Mouse (Mus musculus) gastrocnemius, adult 2 months (tissue): ENCODE measurements at regions not wholly inside any gene's neighbourhood (a gene's known extent, or its start where the extent isn't known, plus 50 kb on each side); places are given as distances from the start of the nearest gene placed in this dataset.

Experiments used
- DNase-seq: peaks from one replicate; pipeline ENCODE4 v3.0.0; 2022
- H3K27ac ChIP-seq: fragments of 200-600 bp; 2 replicates; pipeline ENCODE4 v1.8.1; 2022; ENCODE audit warnings: mild to moderate bottlenecking
- H3K4me3 ChIP-seq: fragments of 200-600 bp; 2 replicates; pipeline ENCODE4 v1.8.1; 2022; ENCODE audit warnings: mild to moderate bottlenecking, moderate library complexity
- CTCF ChIP-seq: fragments of 200-600 bp; IDR thresholded peaks from 2 replicates; pipeline ENCODE4 v1.8.1; 2022; ENCODE audit warnings: antibody characterized with exemption, mild to moderate bottlenecking, moderate library complexity
- intact Hi-C: fragments of 180-260 bp; cut with DNase I; formaldehyde crosslinking; loops from one replicate; pipeline ENCODE4 v1.15.1; 2025

DNA sequence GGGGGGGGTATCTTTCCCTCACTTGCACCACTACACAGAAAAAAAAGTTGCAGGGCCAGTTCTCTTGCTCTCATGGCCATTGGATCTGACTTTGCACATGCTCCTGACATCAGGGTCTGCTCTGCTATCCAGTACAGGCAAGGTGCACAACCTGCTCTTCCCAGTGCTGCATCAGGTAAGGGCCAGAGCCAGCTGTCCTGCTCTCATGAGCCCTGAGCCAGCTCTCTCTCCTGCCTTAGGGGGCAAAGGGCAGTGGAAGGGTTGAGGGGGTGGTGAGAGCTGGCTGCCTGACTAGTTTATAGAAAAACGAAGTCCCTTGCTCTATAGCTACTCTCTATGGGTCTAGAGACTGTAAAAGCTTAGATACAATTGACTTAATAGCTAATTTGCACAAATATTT, 927.6 kb downstream of the Rab28 start:
- no peak overlapping the region for H3K4me3 ChIP-seq
- no peak overlapping the region for H3K27ac ChIP-seq
- TF ChIP-seq CTCF: no peak
- no peak for DNase-seq
- intact Hi-C loops: no loop called here

DNA sequence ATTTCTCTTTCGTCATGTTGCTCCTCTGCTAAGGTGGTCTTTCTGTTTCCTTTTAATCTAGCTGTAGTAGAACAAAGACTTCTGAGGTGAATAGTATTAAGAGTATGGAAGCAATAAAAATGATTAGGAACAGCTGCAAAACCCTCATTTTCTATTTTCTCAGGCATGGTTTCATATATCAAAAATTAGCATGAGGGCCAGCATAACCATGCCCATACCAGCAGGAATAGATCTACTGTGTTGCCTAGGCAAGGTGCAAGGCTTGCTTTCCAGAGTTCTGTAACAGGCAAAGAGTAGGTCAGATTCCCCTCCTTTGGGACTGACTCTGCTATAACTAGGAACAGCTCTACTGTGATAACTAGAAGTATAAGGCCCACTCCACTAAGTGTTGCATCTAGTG, 928.1 kb downstream of the Rab28 start:
- no peak for DNase-seq
- intact Hi-C loops: no loop called here
- TF ChIP-seq CTCF: no peak
- Histone ChIP-seq H3K4me3 (no peak overlapping the region), H3K27ac (no peak overlapping the region)

DNA sequence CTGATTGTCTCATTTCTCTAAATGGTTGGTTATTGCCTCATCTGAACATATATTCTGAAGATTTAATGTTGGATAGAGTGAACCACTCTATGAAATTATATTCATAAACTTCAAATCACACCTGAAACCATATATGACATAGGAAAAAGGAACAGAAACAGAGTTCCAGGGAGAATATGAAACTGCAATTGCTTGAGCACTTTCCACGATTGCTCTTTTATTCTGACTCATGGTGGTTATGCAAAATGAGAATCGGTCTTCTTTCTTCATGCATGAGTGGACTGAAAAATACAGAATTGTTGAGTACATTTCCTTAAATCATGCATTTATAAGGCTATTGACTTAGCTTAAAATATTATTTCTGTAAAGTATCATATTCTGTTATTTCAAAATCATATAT, 932.1 kb downstream of the Rab28 start:
- DNase-seq: no peak
- no peak overlapping the region for H3K27ac ChIP-seq
- intact Hi-C loops: no loop called here
- H3K4me3 ChIP-seq: no peak overlapping the region
- no peak for TF ChIP-seq CTCF

DNA sequence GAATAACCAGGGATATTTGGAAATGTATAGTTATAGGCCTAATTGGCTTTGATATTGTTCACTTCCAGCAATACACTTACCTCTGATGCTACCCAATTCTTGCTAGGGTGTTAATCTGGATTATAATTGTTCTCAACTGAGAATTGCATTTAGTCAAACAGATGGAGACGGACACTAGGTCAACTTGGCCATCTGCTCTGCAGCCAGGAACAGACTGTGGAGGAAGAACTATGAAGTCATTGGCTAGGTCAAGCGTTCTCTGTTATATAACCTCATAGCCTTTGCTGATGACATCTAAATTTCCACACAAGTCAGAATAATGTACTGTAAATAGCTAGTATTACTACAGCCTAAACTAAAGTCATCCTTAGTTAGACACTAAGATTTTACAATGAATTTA, 947.7 kb downstream of the Rab28 start:
- no peak overlapping the region for H3K4me3 ChIP-seq
- no peak for TF ChIP-seq CTCF

DNA sequence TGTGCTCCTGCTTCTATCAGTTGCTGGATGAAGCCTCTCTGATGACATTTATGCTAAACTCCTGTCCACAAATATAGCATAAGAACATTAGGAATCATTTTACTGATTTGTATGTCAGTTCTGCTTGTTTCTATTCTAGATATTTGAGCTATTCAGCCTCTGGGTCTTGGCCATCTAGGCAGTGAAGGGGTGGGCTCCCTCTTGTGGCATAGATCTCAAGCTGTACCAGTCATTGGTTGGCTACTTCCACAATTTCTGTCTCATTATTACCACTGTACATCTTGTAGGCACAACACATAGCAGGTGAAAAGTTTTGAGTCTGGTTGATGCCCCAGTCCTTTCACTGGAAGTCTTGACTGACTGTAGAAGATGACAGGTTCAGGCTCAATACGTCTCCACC, 957.9 kb downstream of the Rab28 start:
- H3K4me3 ChIP-seq: no peak overlapping the region
- intact Hi-C loops: no loop called here
- H3K27ac ChIP-seq: no peak overlapping the region
- peak; percentile 18; the same call in 1 of the 2 replicates for TF ChIP-seq CTCF
- DNase-seq: no peak

More for the DNA sequence above, 947.7 kb downstream of the Rab28 start:
- no peak overlapping the region for H3K27ac ChIP-seq
- no peak for DNase-seq
- intact Hi-C loops: no loop called here

DNA sequence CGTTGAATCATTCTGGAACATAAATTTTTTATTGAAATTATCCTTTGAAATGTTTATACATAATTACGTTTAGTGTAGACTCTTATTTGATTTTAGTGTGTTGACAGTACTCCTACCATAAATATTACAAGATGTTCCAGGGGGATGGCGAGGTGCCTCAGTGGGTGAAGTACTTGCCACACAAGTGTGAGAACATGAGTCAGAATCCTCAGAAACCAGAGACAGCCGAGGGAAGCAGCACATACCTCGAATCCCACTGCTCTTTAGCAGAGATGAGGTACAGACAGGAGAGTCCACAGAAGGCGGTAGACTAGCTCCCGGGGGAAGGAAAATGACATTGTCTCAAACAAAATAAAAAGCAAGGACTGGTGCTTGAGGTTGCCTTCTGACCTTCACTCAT, 972.3 kb downstream of the Rab28 start:
- intact Hi-C loops: no loop called here
- no peak overlapping the region for H3K27ac ChIP-seq
- no peak for TF ChIP-seq CTCF
- no peak for DNase-seq
- H3K4me3 ChIP-seq: no peak overlapping the region

DNA sequence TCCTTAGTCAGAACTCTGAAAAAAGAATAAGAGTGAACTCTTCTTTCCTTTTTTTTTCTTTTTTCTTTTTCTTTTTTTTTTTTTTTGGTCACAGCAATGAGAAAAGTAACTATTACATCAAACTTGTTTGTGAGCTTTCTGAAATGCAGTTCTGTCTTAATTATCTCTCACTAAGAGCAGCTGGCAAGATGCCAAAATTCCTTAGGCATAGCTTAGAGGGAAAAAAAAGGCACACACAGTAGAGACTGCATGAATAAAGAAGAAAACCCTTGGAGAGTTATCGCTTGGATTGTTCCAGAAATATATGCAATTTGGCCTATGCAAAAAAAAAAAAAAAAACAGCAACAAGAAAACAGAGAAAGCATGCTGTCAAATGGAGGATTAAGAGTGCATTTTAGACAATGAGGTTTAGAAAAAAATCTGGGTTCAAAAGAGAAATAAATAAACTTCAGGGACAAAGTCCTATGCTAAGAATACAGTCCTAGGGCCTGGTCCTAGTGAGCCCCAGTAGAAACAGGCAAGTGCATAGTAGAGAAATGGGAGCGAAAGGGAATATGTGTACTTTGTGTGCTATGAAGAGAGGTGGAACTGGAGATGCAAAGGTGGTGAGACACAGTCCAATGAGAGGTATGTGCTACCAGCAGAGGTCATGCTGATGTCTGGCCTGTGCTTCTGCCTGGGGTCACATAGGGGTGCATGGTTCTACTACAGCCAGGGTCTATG, 974.0 kb downstream of the Rab28 start:
- Histone ChIP-seq H3K27ac (no peak overlapping the region), H3K4me3 (no peak overlapping the region)
- no peak for TF ChIP-seq CTCF
- intact Hi-C loops: no loop called here
- no peak for DNase-seq

DNA sequence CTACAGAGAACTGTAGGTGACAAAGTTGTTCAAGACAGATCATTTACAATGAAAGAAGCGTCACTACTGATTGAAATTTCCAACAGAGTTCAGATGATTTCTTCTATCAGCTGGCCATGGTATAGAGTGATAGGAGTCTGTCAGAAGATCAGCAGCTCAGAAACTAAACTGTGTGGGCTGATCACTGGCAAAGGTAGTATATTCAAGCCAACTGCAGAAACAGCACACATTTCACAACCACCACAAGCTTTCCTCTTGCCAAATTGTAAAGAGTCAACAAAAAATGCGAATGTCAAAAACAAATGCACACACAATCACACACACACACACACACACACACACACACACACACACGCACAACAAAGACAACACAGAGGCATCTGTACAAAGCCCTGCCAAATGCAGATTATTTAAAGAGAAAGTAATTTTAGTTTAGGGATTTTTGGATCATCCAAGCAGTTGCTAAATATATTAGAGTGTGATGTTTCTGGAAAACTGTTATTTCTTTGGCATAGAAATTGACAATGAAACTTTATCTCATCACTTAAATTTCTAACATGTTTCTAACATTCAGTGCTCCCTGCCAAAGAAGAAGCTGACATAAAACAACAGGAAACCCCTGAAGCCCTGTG, 959.3 kb upstream of the Hs3st1 start:
- intact Hi-C loops: no loop called here
- Histone ChIP-seq H3K4me3 (no peak overlapping the region), H3K27ac (no peak overlapping the region)
- TF ChIP-seq CTCF: no peak
- no peak for DNase-seq

DNA sequence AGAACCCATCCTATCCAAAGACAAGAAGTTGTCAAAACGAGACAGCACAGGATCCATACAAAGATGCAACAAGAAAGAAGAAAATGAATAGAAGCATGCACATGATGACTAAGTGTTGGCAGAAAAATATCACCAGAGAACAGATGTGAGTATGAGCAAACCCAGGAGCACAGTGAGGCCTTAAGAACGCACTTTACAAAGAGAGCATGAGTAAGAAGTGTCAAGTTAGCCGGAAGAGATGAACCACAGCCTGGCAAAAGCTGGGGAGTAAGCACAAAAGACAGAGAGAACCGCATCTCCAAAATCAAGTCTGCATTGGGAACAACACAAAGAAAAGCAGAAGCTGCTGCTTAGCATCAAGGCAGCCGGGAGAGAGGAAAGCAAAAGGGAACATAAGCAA, 946.4 kb upstream of the Hs3st1 start:
- Histone ChIP-seq H3K27ac (no peak overlapping the region), H3K4me3 (no peak overlapping the region)
- no peak for DNase-seq
- intact Hi-C loops: no loop called here
- no peak for TF ChIP-seq CTCF

DNA sequence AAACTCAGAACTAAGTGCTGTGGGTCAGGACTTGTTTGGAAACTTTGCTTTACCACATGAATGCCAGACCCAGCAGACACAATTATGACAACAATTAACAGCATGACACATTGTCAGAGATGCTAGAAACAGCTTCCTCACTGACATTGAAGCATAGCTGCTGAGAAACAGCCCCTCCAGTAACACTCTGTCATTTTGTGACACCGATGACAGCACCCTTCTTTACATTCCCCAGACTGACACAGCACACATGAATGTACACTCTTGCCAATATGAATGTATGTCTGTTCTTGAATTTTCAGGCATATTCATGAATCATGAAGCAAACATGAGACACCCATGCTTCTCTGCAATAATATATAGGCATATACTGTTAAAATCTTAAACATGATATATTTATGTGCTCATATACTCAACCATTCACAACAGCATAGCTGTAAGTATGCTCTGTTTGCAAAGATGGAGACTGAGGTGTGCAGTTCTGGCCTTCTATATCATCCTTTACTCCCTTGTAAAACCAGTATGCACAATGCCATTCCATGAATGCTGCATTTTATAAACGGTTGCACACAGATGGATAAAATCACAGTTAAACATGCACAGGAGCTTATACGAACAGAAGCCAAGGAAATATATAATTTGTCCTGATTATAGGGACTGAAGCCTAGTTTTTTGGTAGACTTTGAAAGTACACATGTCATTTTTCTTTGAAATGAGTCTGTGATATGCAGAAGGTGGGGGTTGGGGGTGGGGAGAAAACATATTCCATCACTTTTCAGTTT, 942.4 kb upstream of the Hs3st1 start:
- no peak overlapping the region for H3K4me3 ChIP-seq
- intact Hi-C loops: no loop called here
- H3K27ac ChIP-seq: no peak overlapping the region
- DNase-seq: no peak
- TF ChIP-seq CTCF: no peak
